ENCODE assay signal across 16 mouse cellular contexts in genomic region chr2:45184149-45184548, GRCm38 (mm10).
DNase-seq lines count a peak whose midpoint lies in the region; ATAC-seq and TF ChIP-seq lines count a peak whose summit lies in the region.
"Had no signal": no experiment of that assay in that cellular context is flagged by ENCODE, and none has a peak within 500 bp of the region (broad histone marks: within the 10 kb centered on the region; RNA-seq: fewer than 3 reads in every experiment).

No protein-coding gene starts in this region.

- H3K4me3 ChIP-seq in hindbrain, embryonic 10.5 days: no peak overlapping the region
- no peak overlapping the region for H3K4me3 ChIP-seq in hindbrain, embryonic 12.5 days
- peak overlapping the region; percentile 58; the same call in 1 of the 2 replicates for H3K4me3 ChIP-seq in G1E (ENCODE audit: low read depth, low read length)
- H3K4me3 ChIP-seq in liver, embryonic 12.5 days: peak overlapping the region; percentile 30
- H3K4me3 ChIP-seq: limb, embryonic 15.5 days had no signal

- no peaks in the 10 kb centered on the region for H3K27me3 ChIP-seq in hindbrain, embryonic 10.5 days (ENCODE audit: insufficient read depth, poor library complexity, severe bottlenecking)
- no peaks in the 10 kb centered on the region for H3K27me3 ChIP-seq in hindbrain, embryonic 12.5 days
- H3K27me3 ChIP-seq in G1E (ENCODE audit: insufficient read depth, low read length): no peaks in the 10 kb centered on the region
- H3K27me3 ChIP-seq in liver, embryonic 12.5 days (replicated peaks): no peaks in the 10 kb centered on the region
- H3K27me3 ChIP-seq: kidney, embryonic 15.5 days; limb, embryonic 15.5 days had no signal

- H3K4me1 ChIP-seq in hindbrain, embryonic 10.5 days (replicated peaks): peaks cover 28% of the 10 kb centered on the region
- peaks cover 16% of the 10 kb centered on the region for H3K4me1 ChIP-seq in hindbrain, embryonic 12.5 days
- peaks cover 41% of the 10 kb centered on the region for H3K4me1 ChIP-seq in G1E (ENCODE audit: insufficient read depth, low read depth, low read length)
- H3K4me1 ChIP-seq in liver, embryonic 12.5 days: peaks cover 31% of the 10 kb centered on the region
- H3K4me1 ChIP-seq: limb, embryonic 15.5 days had no signal

- H3K9ac ChIP-seq in hindbrain, embryonic 12.5 days: no peak overlapping the region
- no peak overlapping the region for H3K9ac ChIP-seq in liver, embryonic 12.5 days
- H3K9ac ChIP-seq: kidney, embryonic 15.5 days; limb, embryonic 15.5 days had no signal

- no peaks in the 10 kb centered on the region for H3K36me3 ChIP-seq in hindbrain, embryonic 10.5 days
- H3K36me3 ChIP-seq in hindbrain, embryonic 12.5 days: no peaks in the 10 kb centered on the region
- no peaks in the 10 kb centered on the region for H3K36me3 ChIP-seq in G1E (replicated peaks)
- no peaks in the 10 kb centered on the region for H3K36me3 ChIP-seq in liver, embryonic 12.5 days
- H3K36me3 ChIP-seq: kidney, embryonic 15.5 days; limb, embryonic 15.5 days had no signal

- no peak for ATAC-seq in hindbrain, embryonic 12.5 days (ENCODE audit: low FRiP score)
- ATAC-seq in G1E (ENCODE audit: extremely low read depth, insufficient number of reproducible peaks, low FRiP score, poor library complexity, severe bottlenecking): peak; percentile 88
- ATAC-seq in common myeloid progenitor, adult 5-6 weeks (replicated peaks; ENCODE audit: low read depth, poor library complexity, severe bottlenecking): peak; percentile 36; the same call in 1 of the 2 replicates
- ATAC-seq in liver, embryonic 12.5 days: peak; percentile 88

- H3K4me2 ChIP-seq in hindbrain, embryonic 12.5 days (replicated peaks): no peak overlapping the region
- H3K4me2 ChIP-seq in liver, embryonic 12.5 days: peak overlapping the region; percentile 63

- whole genome bisulfite sequencing in hindbrain, embryonic 10.5 days: 23% methylated on average over 6 of the region's 6 CpGs
- WGBS in hindbrain, embryonic 12.5 days: 19% methylated on average over 6 of the region's 6 CpGs
- 11% methylated on average over 6 of the region's 6 CpGs for WGBS in liver, embryonic 12.5 days (ENCODE audit: insufficient replicate concordance)

- no peak for DNase-seq in hindbrain, embryonic 10.5 days (ENCODE audit: low spot score)
- DNase-seq in G1E (ENCODE audit: low spot score): peak; percentile 18
- DNase-seq in urinary bladder, postnatal 25 days (ENCODE audit: low spot score): no peak
- no peak for DNase-seq in spleen, postnatal 10 days (ENCODE audit: low spot score in 2 of 2)
- no peak for DNase-seq in right cerebral cortex, postnatal 4 days
- DNase-seq: adrenal gland, postnatal 25 days; cerebellum, adult 9-10 months; gastrocnemius, postnatal 14 days; heart, postnatal 4 days; layer of hippocampus, postnatal 36 days; thymus, postnatal 25 days had no signal

- TF ChIP-seq CTCF in G1E (IDR thresholded peaks at IDR 0.05; ENCODE audit: low read depth, low read length): no peak

- no peaks in the 10 kb centered on the region for H3K9me3 ChIP-seq in hindbrain, embryonic 10.5 days
- no peaks in the 10 kb centered on the region for H3K9me3 ChIP-seq in hindbrain, embryonic 12.5 days (replicated peaks)
- no peaks in the 10 kb centered on the region for H3K9me3 ChIP-seq in G1E (replicated peaks)
- no peaks in the 10 kb centered on the region for H3K9me3 ChIP-seq in liver, embryonic 12.5 days (replicated peaks)
- H3K9me3 ChIP-seq: kidney, embryonic 15.5 days; limb, embryonic 15.5 days had no signal

- H3K27ac ChIP-seq in hindbrain, embryonic 10.5 days: peak overlapping the region; percentile 76
- no peak overlapping the region for H3K27ac ChIP-seq in hindbrain, embryonic 12.5 days
- no peak overlapping the region for H3K27ac ChIP-seq in liver, embryonic 12.5 days
- H3K27ac ChIP-seq: limb, embryonic 15.5 days had no signal

Comparison
In these comparisons a context has a peak if more than half of its experiments do, and no peak if none do; other contexts are left out.
1. H3K4me3 ChIP-seq: peak in G1E (single experiment) and liver, embryonic 12.5 days (single experiment); none in hindbrain, embryonic 10.5 days (single experiment) and hindbrain, embryonic 12.5 days (single experiment).